Mouse (Mus musculus) intestine, postnatal 0 days (tissue): ENCODE results near the gene Myh11. TPM values are rescaled to one million over a fixed set of nuclear protein-coding genes. Genes with fewer than 3 reads are reported as not detected.

ENCODE experiments used
- ATAC-seq: fragments of 200-750 bp; cut with Nextera tagmentation; 2 replicates; pipeline ENCODE4 v1.8.0; 2017; ENCODE audit warnings: mild to moderate bottlenecking, moderate TSS enrichment, moderate library complexity
- H3K27ac ChIP-seq: fragments of 300-500 bp; sonication (generic); 2 replicates; pipeline ENCODE4 v1.5.1; 2014; ENCODE audit warnings: mild to moderate bottlenecking, low read depth, low read length, moderate library complexity
- H3K27me3 ChIP-seq: fragments of 300-500 bp; sonication (generic); replicated peaks from 2 replicates; pipeline ENCODE4 v1.6.1; 2014; ENCODE audit warnings: low read length, mixed read lengths; ENCODE audit not compliant: control insufficient read depth, insufficient read depth
- H3K36me3 ChIP-seq: fragments of 300-500 bp; sonication (generic); 2 replicates; pipeline ENCODE4 v1.6.1; 2014; ENCODE audit warnings: mild to moderate bottlenecking, moderate library complexity; ENCODE audit not compliant: control insufficient read depth, insufficient read depth
- H3K4me1 ChIP-seq: fragments of 300-500 bp; sonication (generic); replicated peaks from 2 replicates; pipeline ENCODE4 v1.6.1; 2014; ENCODE audit warnings: antibody characterized with exemption, low read length, mixed read lengths; ENCODE audit not compliant: control insufficient read depth, insufficient read depth
- H3K4me2 ChIP-seq: fragments of 300-500 bp; sonication (generic); replicated peaks from 2 replicates; pipeline ENCODE4 v1.6.1; 2014; ENCODE audit warnings: low read depth, mild to moderate bottlenecking, moderate library complexity
- H3K4me3 ChIP-seq: fragments of 300-500 bp; sonication (generic); 2 replicates; pipeline ENCODE4 v1.5.1; 2014; ENCODE audit warnings: low read depth, low read length
- H3K9ac ChIP-seq: fragments of 300-500 bp; sonication (generic); 2 replicates; pipeline ENCODE4 v1.6.1; 2014; ENCODE audit warnings: mild to moderate bottlenecking, low read depth, low read length
- H3K9me3 ChIP-seq: fragments of 300-500 bp; sonication (generic); 2 replicates; pipeline ENCODE4 v1.6.1; 2016; ENCODE audit warnings: mixed run types; ENCODE audit not compliant: control insufficient read depth
- CTCF ChIP-seq: sonication (generic); IDR thresholded peaks from 2 replicates; pipeline ENCODE4 v1.5.1; 2016; ENCODE audit warnings: low read depth, mild to moderate bottlenecking, control low read depth, antibody characterized with exemption, moderate library complexity
- WGBS: fragments of 180-500 bp; shearing (Covaris S2); extraction: QIAGEN DNeasy Blood & Tissue Kit; methylation state at CpG from one replicate; pipeline ENCODE4 v1.1.7; 2014; 5-methylcytosine and 5-hydroxymethylcytosine counted together
- polyA plus RNA-seq: library from polyadenylated mRNA; unstranded; fragments of >200 nt; fragmentation: Nextera tagmentation; extraction: Ambion mirVana; gene quantifications from 2 replicates; pipeline ENCODE4 v1.2.1, GENCODE M21; 2015

The Myh11 gene
- polyA plus RNA-seq, 1 experiment from 2014 or later: 164 TPM

DNA sequence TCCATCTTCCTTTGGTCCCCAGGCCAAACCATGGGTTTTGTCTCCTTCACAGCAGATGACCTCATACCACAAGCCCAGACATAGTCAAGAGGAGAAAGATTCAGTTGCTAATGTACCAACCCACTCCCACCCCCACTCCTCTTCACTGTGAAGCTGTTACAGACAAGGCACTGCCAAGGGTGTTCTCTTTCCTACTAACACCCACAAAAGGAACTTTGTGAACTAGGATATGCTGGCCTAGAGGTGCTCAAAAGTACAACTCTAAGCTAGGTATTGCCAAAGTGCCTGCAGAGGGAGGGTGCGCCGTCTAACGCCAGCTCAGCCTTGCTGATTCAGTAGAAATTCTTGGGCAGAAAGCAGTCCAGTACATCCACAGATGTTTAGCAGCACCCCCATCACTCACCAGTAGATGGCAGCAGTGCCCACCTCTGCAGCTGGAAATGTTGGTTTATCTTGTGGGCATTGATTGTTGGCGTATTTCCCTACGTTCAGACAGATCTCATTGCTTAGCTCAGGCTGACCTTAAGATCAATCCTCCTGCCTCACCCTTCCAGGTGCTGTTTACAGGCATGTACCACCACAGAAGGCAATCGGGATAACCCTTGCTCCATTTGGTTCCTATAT, 54.0 kb downstream of the Myh11 start:
- Histone ChIP-seq H3K4me1 (no peaks in the 10 kb centered on the region), H3K27me3 (no peaks in the 10 kb centered on the region), H3K4me3 (no peak overlapping the region), H3K9me3 (no peaks in the 10 kb centered on the region), H3K4me2 (no peak overlapping the region), H3K27ac (no peak overlapping the region), H3K9ac (no peak overlapping the region), H3K36me3 (no peaks in the 10 kb centered on the region)
- TF ChIP-seq CTCF: peak; percentile 98
- WGBS: 16% methylated on average over 6 of the region's 6 CpGs
- ATAC-seq: peak; percentile 29; the same call in 1 of the 2 replicates

DNA sequence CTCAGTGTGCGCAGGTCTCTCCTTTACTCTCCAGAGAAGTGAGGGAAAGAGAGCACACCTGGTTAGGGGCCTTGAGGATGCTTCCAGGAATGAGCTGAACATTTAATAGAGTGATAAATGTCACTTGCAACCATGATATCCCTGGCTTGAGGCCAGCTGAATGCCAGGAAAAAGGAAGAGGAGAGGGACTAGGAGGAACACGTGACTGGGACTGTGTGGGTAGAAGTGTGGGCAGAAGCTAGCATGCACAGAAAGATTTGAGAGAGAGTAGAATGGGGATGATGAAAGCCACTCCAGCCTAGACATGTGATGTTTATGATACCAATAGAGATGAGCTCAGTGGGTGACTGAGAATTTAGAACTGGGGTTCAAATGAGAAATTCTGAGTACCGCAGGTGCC, 76.0 kb downstream of the Myh11 start:
- H3K9me3 ChIP-seq: no peaks in the 10 kb centered on the region
- no peaks in the 10 kb centered on the region for H3K4me1 ChIP-seq
- no peak overlapping the region for H3K4me3 ChIP-seq
- 85% methylated on average over 3 of the region's 3 CpGs for WGBS
- H3K27me3 ChIP-seq: no peaks in the 10 kb centered on the region
- no peak for ATAC-seq
- no peak for TF ChIP-seq CTCF
- H3K27ac ChIP-seq: no peak overlapping the region
- no peak overlapping the region for H3K4me2 ChIP-seq
- no peaks in the 10 kb centered on the region for H3K36me3 ChIP-seq
- H3K9ac ChIP-seq: no peak overlapping the region

DNA sequence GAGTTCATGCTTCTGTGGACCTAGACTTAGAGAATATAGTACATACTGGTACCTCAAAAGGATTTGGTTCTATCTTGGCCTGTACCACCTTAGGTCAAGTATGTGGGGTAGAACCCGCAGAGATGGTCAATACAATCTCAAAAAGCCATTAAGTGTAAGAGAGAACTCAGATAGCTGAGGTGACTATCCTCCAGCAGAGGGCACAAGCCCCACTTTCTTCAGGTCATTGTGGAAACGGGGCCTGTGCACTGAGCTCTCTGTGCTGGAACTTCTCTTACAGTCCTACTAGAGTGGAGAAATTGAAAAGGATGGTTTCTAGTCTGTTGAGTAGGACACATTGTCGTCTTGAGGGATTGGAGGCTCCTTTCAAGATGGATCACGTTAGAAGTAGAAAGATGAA, 92.4 kb downstream of the Myh11 start:
- TF ChIP-seq CTCF: peak; percentile 22; the same call in 1 of the 2 replicates
- 70% methylated on average over 4 of the region's 4 CpGs for WGBS
- Histone ChIP-seq H3K9ac (no peak overlapping the region), H3K4me3 (no peak overlapping the region), H3K9me3 (no peaks in the 10 kb centered on the region), H3K4me1 (no peaks in the 10 kb centered on the region), H3K36me3 (peaks cover 6% of the 10 kb centered on the region; the same call in 1 of the 2 replicates), H3K27ac (no peak overlapping the region), H3K4me2 (no peak overlapping the region), H3K27me3 (no peaks in the 10 kb centered on the region)
- ATAC-seq: no peak

DNA sequence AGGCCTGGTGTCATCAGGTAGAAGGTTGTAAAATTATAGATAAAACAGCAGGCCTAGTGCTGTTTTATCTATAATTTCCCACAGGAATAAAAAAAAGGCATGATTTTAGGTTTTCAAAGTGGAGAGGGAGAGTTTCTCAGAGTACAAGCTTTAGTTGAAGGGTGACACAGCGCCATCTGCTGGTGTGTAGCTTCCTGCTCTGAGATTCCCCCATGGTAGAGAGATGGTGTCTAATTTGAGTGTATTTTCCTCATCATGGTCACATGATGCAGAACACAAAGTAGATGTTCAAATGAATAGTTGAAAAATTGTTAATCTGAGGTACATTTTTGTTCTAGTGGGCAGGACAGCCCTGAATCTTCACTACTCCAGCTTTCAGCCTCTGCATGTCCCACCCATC, 95.7 kb downstream of the Myh11 start:
- Histone ChIP-seq H3K4me2 (no peak overlapping the region), H3K4me1 (no peaks in the 10 kb centered on the region), H3K9ac (no peak overlapping the region), H3K27me3 (no peaks in the 10 kb centered on the region), H3K9me3 (no peaks in the 10 kb centered on the region), H3K4me3 (no peak overlapping the region), H3K36me3 (peaks cover 23% of the 10 kb centered on the region), H3K27ac (no peak overlapping the region)
- 26% methylated on average over 1 of the region's 1 CpGs for WGBS
- TF ChIP-seq CTCF: peak; percentile 79
- no peak for ATAC-seq

DNA sequence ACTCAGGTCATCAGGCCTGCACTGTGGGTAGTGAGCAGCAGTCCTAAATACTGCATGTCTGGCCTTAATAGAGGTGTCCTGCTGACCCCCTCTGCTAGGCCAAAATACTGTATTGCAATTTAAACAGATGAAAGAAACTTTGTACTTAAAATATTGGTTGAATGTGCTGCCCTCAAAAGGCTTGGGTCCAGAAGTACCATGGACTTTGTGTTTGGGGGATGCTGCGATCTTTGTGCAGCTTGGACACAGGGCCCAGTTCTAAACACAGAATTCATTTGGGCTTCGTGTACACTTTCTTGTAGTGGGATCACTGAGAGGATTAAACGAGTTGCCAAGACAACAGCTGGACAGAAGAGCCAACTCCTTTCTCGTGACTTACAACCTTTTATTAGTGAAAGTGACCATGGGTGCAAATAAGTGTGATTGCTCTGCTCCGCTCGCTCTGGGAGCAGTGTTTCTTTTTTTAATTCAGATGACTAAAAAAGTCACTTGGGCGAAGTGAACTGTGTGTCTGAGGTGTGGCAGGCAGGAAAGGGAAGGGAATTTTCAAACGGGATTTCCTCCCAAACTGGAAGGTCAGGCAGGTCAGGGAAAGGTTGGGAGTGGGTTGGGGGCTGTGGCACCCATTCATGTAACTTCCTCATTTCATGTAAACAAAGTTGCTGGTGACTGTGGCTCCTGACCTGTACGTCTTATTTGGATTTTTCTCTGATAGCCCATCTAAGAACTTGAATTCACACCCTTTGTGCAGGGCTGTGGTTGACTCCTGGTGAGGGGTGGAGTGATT, 96.8 kb downstream of the Myh11 start:
- no peak for TF ChIP-seq CTCF
- Histone ChIP-seq H3K4me1 (no peaks in the 10 kb centered on the region), H3K4me2 (no peak overlapping the region), H3K9me3 (no peaks in the 10 kb centered on the region), H3K27ac (no peak overlapping the region), H3K9ac (no peak overlapping the region), H3K27me3 (no peaks in the 10 kb centered on the region), H3K4me3 (no peak overlapping the region), H3K36me3 (peaks cover 32% of the 10 kb centered on the region)
- ATAC-seq: no peak
- 67% methylated on average over 9 of the region's 9 CpGs for WGBS

DNA sequence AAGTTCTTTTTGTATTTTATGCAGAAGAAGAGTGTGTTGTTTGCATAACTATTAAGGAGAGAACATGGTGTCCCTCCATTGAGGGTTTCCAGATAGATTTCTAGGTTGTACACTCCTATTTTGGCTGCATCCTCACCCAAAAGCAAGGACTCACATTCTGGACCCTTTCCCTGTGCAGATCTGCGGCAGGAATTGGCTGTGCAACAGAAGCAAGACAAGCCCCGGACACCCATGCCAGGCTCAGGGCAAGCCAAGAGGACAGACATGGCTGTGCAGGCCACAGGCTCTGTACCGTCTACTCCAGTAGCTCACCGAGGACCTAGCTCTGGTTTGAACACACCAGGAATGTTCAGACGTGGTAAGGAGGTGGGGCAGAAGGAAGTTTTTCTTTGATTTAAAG, 105.7 kb downstream of the Myh11 start:
- H3K4me3 ChIP-seq: no peak overlapping the region
- TF ChIP-seq CTCF: no peak
- no peak overlapping the region for H3K9ac ChIP-seq
- no peak overlapping the region for H3K4me2 ChIP-seq
- no peak overlapping the region for H3K27ac ChIP-seq
- H3K9me3 ChIP-seq: no peaks in the 10 kb centered on the region
- no peaks in the 10 kb centered on the region for H3K4me1 ChIP-seq
- H3K27me3 ChIP-seq: no peaks in the 10 kb centered on the region
- no peak for ATAC-seq
- H3K36me3 ChIP-seq: peaks cover 69% of the 10 kb centered on the region
- WGBS: 91% methylated on average over 5 of the region's 5 CpGs
